Mouse (Mus musculus): Measurements from ENCODE around the gene Dock3.
A peak's percentile ranks its signal among the peaks of the same experiment; 100 is the strongest.

DNA sequence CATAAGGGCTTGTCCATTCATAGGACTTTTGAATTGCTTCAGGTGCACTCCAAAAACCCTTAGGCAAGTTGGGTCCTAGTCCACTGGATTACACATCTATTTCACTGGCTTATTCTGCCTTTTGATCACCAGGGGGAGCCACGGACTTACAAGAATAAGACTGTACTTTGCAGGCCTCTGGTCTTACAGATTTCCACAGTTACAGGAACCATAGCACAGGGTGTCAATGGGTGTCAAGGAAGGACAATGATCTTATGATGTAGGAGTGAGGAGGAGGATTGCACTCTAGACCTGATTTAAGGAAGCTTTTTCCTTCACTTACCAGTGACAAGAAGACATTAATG, 327.9 kb downstream of the Dock3 start:
- peak; percentile 62 for TF ChIP-seq CTCF (IDR thresholded peaks at IDR 0.05; ENCODE audit: extremely low read depth, insufficient read depth, low read length)
- no peak for TF ChIP-seq POLR2A (IDR thresholded peaks at IDR 0.05; ENCODE audit: extremely low read depth, insufficient read depth, low read length)
